Mouse (Mus musculus): ENCODE results near the gene Higd2a. TPM values are rescaled to one million over a fixed set of nuclear protein-coding genes. Genes with fewer than 3 reads are reported as not detected.
"Not testable (repeated sequence)": the region's sequence is repeated elsewhere in the genome, so short reads cannot be mapped to it uniquely, and the experiment has no call there.

The Higd2a gene
- polyA plus RNA-seq, 1 experiment from 2014 or later: 162 TPM

GRCm38 (mm10) chr13:54608666-54609065, 18.7 kb downstream of the Higd2a start:
- 11% methylated on average over 8 of the region's 8 CpGs for WGBS
- H3K9me3 ChIP-seq: no peaks in the 10 kb centered on the region
- no peak for ATAC-seq (ENCODE audit: low FRiP score, low read depth)
- H3K27me3 ChIP-seq: peaks cover 56% of the 10 kb centered on the region
- H3K27ac ChIP-seq (replicated peaks): no peak overlapping the region
- H3K4me2 ChIP-seq (replicated peaks): peak overlapping the region; percentile 26
- no peaks in the 10 kb centered on the region for H3K36me3 ChIP-seq
- peaks cover 34% of the 10 kb centered on the region for H3K4me1 ChIP-seq
- H3K9ac ChIP-seq (replicated peaks): peak overlapping the region; percentile 43
- H3K4me3 ChIP-seq: no peak overlapping the region

DNA sequence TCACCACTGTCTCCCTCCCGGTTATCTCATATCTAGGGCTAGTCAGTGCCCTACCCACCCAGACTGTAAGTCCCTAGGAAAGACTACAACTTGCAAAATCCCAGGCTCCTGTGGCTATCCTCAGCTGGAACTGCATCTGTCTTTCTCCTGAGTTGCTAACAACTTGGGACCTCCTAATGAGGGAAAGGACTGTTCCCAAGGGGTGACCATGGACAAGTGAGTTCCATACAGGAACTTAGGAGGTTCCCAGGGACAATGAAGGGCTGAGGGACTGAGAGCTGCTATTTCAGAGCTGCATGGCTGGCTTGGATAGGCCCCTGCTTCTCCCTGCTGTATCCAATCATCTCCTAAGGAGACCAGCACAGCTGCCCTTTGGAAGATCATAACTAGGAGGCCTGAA, 19.3 kb downstream of the Higd2a start:
- peak overlapping the region; percentile 26; the same call in 1 of the 2 replicates for H3K4me2 ChIP-seq (replicated peaks)
- WGBS: 4% methylated on average over 1 of the region's 1 CpGs

DNA sequence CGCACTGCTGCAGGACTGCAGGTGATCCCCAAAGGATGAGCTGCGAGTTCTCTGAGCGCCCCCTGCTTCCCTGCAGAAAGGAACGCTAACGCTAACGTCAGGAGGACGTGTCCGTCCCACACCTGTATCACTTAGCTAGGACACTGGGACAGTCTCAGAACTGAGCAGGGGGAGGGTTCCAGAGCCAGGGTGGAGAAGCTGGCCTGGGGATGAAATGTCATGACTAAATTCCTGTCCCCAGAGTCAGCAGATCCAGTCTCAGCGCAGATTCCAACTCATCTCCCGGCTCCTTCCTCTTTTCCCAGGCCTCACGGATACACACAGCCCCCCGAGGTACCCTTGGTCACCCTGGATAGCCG, 20.6 kb downstream of the Higd2a start:
- Histone ChIP-seq H3K36me3 (no peaks in the 10 kb centered on the region), H3K4me1 (peaks cover 34% of the 10 kb centered on the region), H3K27ac (replicated peaks) (no peak overlapping the region), H3K4me3 (peak overlapping the region; percentile 54), H3K4me2 (replicated peaks) (peak overlapping the region; percentile 62), H3K27me3 (peaks cover 42% of the 10 kb centered on the region), H3K9ac (replicated peaks) (peak overlapping the region; percentile 57), H3K9me3 (no peaks in the 10 kb centered on the region)
- ATAC-seq (ENCODE audit: low FRiP score, low read depth): peak; percentile 19; the same call in 1 of the 2 replicates
- 7% methylated on average over 12 of the region's 13 CpGs for WGBS

More for the DNA sequence above, 19.3 kb downstream of the Higd2a start:
- no peak; the same call in 1 of the 2 replicates for ATAC-seq (ENCODE audit: low FRiP score, low read depth)
- Histone ChIP-seq H3K9ac (replicated peaks) (no peak overlapping the region), H3K27me3 (peaks cover 55% of the 10 kb centered on the region), H3K36me3 (no peaks in the 10 kb centered on the region), H3K9me3 (no peaks in the 10 kb centered on the region), H3K27ac (replicated peaks) (no peak overlapping the region), H3K4me3 (no peak overlapping the region), H3K4me1 (peaks cover 34% of the 10 kb centered on the region)

GRCm38 (mm10) chr13:54610972-54611754, 21.2 kb downstream of the Higd2a start, which contains the start of gene Cltb:
Cltb (minus strand) TSS chr13:54611344.
- under 1% methylated on average over 66 of the region's 66 CpGs for WGBS
- no peak within 1 kb of the TSS for H3K27ac ChIP-seq (replicated peaks)
- peaks cover 38% of the 10 kb centered on the region for H3K27me3 ChIP-seq

GRCm38 (mm10) chr13:54613141-54613540, 23.1 kb downstream of the Higd2a start:
- not testable (repeated sequence) for H3K9ac ChIP-seq (replicated peaks); H3K4me3 ChIP-seq; H3K4me2 ChIP-seq (replicated peaks); H3K36me3 ChIP-seq; ATAC-seq (ENCODE audit: low FRiP score, low read depth); H3K27ac ChIP-seq (replicated peaks); H3K9me3 ChIP-seq
- Histone ChIP-seq H3K27me3 (peaks cover 29% of the 10 kb centered on the region), H3K4me1 (peaks cover 32% of the 10 kb centered on the region)
- 83% methylated on average over 8 of the region's 8 CpGs for WGBS

More at GRCm38 (mm10) chr13:54610972-54611754, 21.2 kb downstream of the Higd2a start, which contains the start of gene Cltb:
- peak within 1 kb of the TSS; percentile 57 for H3K9ac ChIP-seq (replicated peaks)
- peak within 1 kb of the TSS; percentile 54 for H3K4me3 ChIP-seq
- peak; percentile 62 for ATAC-seq (ENCODE audit: low FRiP score, low read depth)
- H3K4me2 ChIP-seq (replicated peaks): peak within 1 kb of the TSS; percentile 62
- peaks cover 34% of the 10 kb centered on the region for H3K4me1 ChIP-seq
- no peaks in the 10 kb centered on the region for H3K36me3 ChIP-seq
- no peaks in the 10 kb centered on the region for H3K9me3 ChIP-seq

GRCm38 (mm10) chr13:54616307-54616706, 26.3 kb downstream of the Higd2a start:
- 83% methylated on average over 8 of the region's 8 CpGs for WGBS

DNA sequence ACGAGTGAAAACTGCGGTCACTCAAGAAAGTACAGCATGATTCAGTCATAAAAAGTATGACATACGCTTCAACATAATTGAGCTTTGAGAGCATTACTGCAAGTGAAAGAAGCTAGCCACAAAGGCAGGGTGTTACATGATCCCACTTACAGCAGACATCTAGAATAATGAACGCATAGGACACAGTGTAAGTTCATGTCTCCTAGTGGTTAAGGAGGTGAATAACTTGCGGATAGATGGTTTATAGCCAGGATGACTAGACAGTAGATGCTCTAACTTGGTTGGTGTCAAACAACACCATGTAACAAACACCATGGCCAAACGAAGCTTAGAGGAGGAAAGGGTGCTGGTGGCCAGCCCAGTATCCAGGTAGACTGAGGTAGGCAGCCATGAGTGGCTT, 27.0 kb downstream of the Higd2a start:
- no peak overlapping the region for H3K4me2 ChIP-seq (replicated peaks)
- H3K27ac ChIP-seq (replicated peaks): no peak overlapping the region
- no peak overlapping the region for H3K9ac ChIP-seq (replicated peaks)
- no peaks in the 10 kb centered on the region for H3K9me3 ChIP-seq
- no peak for ATAC-seq (ENCODE audit: low FRiP score, low read depth)
- peaks cover 10% of the 10 kb centered on the region; the same call in 1 of the 2 replicates for H3K27me3 ChIP-seq
- no peaks in the 10 kb centered on the region for H3K4me1 ChIP-seq
- 75% methylated on average over 6 of the region's 6 CpGs for WGBS
- no peak overlapping the region for H3K4me3 ChIP-seq
- H3K36me3 ChIP-seq: no peaks in the 10 kb centered on the region

More at GRCm38 (mm10) chr13:54616307-54616706, 26.3 kb downstream of the Higd2a start:
- Histone ChIP-seq H3K36me3 (no peaks in the 10 kb centered on the region), H3K4me3 (no peak overlapping the region), H3K9me3 (no peaks in the 10 kb centered on the region), H3K4me1 (peaks cover 5% of the 10 kb centered on the region; the same call in 1 of the 2 replicates), H3K9ac (replicated peaks) (no peak overlapping the region), H3K27ac (replicated peaks) (no peak overlapping the region), H3K4me2 (replicated peaks) (no peak overlapping the region), H3K27me3 (peaks cover 10% of the 10 kb centered on the region; the same call in 1 of the 2 replicates)
- ATAC-seq (ENCODE audit: low FRiP score, low read depth): no peak

DNA sequence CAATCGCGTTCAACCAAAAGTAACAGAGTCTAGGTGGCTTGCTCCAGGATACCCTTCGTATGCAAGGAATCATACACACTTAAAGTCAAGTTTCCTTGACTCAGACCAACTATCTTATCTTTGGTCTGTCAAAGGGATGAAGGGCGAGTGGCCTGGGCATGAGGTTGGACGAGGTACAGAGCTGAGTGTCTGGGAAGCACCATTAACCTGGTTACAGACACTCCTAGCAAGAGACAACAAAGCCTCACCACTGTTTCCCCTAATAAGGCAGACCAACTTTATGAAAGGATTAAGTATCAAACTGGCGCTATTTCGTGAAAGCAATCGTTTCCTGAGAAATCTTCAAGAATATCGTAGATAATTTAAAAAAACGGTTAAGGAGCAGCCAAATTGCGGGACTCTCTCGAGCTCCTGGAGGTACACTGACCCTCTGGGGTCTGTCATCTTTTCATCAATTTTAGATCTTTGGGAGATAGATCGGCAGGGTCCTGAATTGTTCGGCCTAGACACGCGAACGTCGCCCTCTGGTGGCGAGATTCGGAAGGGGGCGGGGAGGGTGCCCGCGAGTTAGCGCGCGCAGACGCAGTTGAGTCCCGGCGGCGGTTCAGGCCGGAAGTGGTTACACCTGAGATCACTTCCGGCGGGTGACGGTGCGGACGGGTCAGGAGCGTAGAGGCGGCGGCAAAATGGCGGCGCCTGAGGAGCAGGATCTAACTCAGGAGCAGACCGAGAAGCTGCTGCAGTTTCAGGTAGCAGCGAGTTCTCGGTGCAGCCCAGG, 31.3 kb downstream of the Higd2a start, which contains the start of gene Faf2:
Faf2 (plus strand) TSS at position 630 of the 778 bp plus-strand sequence.
- H3K4me1 ChIP-seq: peaks cover 16% of the 10 kb centered on the region
- peak within 1 kb of the TSS; percentile 84 for H3K27ac ChIP-seq (replicated peaks)
- peak within 1 kb of the TSS; percentile 78 for H3K4me2 ChIP-seq (replicated peaks)
- 12% methylated on average over 43 of the region's 44 CpGs for WGBS
- no peaks in the 10 kb centered on the region for H3K9me3 ChIP-seq
- peak; percentile 97 for ATAC-seq (ENCODE audit: low FRiP score, low read depth)
- H3K9ac ChIP-seq (replicated peaks): peak within 1 kb of the TSS; percentile 94
- no peaks in the 10 kb centered on the region for H3K36me3 ChIP-seq
- H3K4me3 ChIP-seq: peak within 1 kb of the TSS; percentile 90
- peaks cover 10% of the 10 kb centered on the region; the same call in 1 of the 2 replicates for H3K27me3 ChIP-seq

- 2% methylated on average over 26 of the region's 27 CpGs for WGBS
- Histone ChIP-seq H3K4me1 (peaks cover 16% of the 10 kb centered on the region), H3K27ac (replicated peaks) (peak overlapping the region; percentile 84), H3K27me3 (peaks cover 8% of the 10 kb centered on the region; the same call in 1 of the 2 replicates), H3K9me3 (no peaks in the 10 kb centered on the region), H3K4me2 (replicated peaks) (peak overlapping the region; percentile 78), H3K9ac (replicated peaks) (peak overlapping the region; percentile 94), H3K4me3 (peak overlapping the region; percentile 90), H3K36me3 (no peaks in the 10 kb centered on the region)
- peak; percentile 53 for ATAC-seq (ENCODE audit: low FRiP score, low read depth)
These were observed 32.0 kb downstream of the Higd2a start for GRCm38 (mm10) chr13:54621960-54622521.

DNA sequence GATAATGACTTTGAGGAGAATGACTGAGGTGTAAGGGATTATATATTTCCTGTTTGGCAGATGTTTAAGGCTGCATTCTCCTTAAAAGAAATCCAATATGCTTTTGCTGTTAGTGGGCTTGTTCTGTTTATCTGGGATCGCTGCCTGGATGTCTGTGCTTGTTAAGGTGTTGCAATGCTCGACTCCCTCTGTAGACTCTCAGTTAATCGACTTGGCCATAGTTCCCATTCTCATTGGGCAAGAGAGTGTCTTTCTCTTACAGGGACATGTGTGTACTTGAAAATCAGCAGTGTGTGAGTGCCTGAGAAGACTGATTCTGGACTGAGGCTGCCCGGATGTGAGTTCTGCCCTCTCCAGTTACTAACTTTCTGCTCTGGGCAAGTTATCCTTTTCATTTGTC, 39.1 kb downstream of the Higd2a start:
- Histone ChIP-seq H3K4me3 (no peak overlapping the region), H3K9ac (replicated peaks) (no peak overlapping the region), H3K27me3 (no peaks in the 10 kb centered on the region), H3K9me3 (no peaks in the 10 kb centered on the region), H3K4me1 (0 out of 2 replicates have a peak, but pooled peaks cover 1% of the 10 kb centered on the region), H3K4me2 (replicated peaks) (no peak overlapping the region), H3K36me3 (peaks cover 9% of the 10 kb centered on the region; the same call in 1 of the 2 replicates), H3K27ac (replicated peaks) (no peak overlapping the region)
- 95% methylated on average over 4 of the region's 4 CpGs for WGBS
- ATAC-seq (ENCODE audit: low FRiP score, low read depth): no peak

- Histone ChIP-seq H3K4me3 (no peak overlapping the region), H3K27ac (replicated peaks) (no peak overlapping the region), H3K9me3 (no peaks in the 10 kb centered on the region), H3K9ac (replicated peaks) (no peak overlapping the region), H3K4me1 (no peaks in the 10 kb centered on the region), H3K4me2 (replicated peaks) (no peak overlapping the region), H3K36me3 (peaks cover 23% of the 10 kb centered on the region), H3K27me3 (no peaks in the 10 kb centered on the region)
- no peak for ATAC-seq (ENCODE audit: low FRiP score, low read depth)
- 83% methylated on average over 3 of the region's 3 CpGs for WGBS
These were observed 42.8 kb downstream of the Higd2a start for GRCm38 (mm10) chr13:54632731-54633277.
